Mouse (Mus musculus): ENCODE measurements around the gene Tpst2.

DNA sequence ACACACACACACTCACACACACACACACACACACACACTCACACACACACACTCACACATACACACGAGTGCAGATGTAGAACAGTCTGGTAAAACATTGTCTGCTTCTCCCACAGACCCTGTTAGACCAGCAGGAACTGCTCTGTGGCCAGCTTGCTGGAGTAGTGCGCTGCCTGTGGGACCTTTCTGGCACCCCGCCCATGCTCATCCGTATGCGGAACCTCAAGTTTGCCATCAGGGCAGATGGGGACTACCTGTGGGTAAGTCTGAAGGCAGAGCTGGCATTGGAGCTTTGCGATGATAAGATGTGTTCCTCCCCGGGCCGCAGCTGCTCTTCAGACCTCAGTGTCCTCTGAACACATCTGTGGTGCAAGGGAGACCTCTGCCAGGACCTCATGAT is 72.7 kb downstream of the Tpst2 start:
- TF ChIP-seq CTCF (IDR thresholded peaks at IDR 0.05; ENCODE audit: low read depth, low read length), result no peak
- TF ChIP-seq GATA1 (IDR thresholded peaks at IDR 0.05; ENCODE audit: borderline replicate concordance, low read length), result no peak
- no peak for TF ChIP-seq TAL1 (conservative IDR thresholded peaks at IDR 0.05; ENCODE audit: low read depth, low read length)
- no peak for TF ChIP-seq GATA2 (IDR thresholded peaks at IDR 0.05; ENCODE audit: borderline replicate concordance, low read depth, low read length)
- TF ChIP-seq POLR2AphosphoS5 (IDR thresholded peaks at IDR 0.05; ENCODE audit: insufficient replicate concordance, low read depth, low read length), result no peak

All from G1E (cell line).